Mouse (Mus musculus): ENCODE results near the gene Pp2d1.

The Pp2d1 gene

GRCm38 (mm10) chr17:53566161-53566918, 27.1 kb upstream of the Pp2d1 start, which contains the start of gene Kat2b:
Gene Kat2b (plus strand): TSS chr17:53566861.
- DNase-seq: peak; percentile 79 to 80

DNA sequence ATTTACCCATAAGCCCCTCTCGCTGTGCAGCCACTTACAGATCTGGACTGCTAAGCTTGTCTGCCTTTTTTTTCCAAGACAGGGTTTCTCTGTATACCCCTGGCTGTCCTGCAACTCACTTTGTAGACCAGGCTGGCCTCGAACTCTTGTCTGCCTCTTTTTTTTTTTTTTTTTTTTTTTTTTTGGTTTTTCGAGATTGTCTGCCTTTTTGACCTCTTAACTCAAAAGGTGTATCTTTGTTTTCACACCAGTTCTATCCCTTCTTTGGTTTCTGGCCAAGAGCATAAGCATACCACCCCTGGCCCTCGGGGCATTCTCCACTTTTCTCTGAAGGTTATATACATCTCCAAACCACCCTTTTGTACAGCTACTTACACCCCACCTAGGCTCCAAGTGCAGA, 25.6 kb upstream of the Pp2d1 start:
- DNase-seq: no peak

GRCm38 (mm10) chr17:53561458-53562029, 22.3 kb upstream of the Pp2d1 start:
- no peak for DNase-seq

GRCm38 (mm10) chr17:53559646-53560045, 20.4 kb upstream of the Pp2d1 start:
- no peak for DNase-seq

- DNase-seq: no peak
Observed at GRCm38 (mm10) chr17:53557443-53557842, 18.2 kb upstream of the Pp2d1 start.

DNA sequence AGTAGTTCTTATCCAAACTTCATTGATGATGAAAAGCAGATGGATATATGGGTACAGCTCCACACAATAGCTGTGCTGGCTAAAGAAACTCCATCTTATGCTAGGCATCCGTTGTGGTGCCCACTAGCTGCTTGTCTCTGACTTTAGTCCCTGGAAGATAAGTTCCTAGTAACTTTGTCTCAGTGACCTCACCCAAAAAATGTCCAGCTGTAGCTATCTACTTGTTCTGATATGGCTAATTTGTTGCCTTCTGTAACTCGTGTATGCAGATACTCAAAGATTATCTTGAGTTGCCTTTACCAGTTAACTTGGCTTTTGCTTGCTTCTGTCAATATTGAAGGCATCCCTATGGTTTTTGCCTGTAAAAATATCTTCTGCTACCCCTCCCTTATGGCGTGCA, 15.6 kb upstream of the Pp2d1 start:
- DNase-seq: no peak

- DNase-seq: peak in 1 of 2 experiments; percentile 26
Observed at GRCm38 (mm10) chr17:53554088-53554487, 14.8 kb upstream of the Pp2d1 start.

- DNase-seq: no peak
Observed at GRCm38 (mm10) chr17:53551306-53552299, 12.4 kb upstream of the Pp2d1 start.

DNA sequence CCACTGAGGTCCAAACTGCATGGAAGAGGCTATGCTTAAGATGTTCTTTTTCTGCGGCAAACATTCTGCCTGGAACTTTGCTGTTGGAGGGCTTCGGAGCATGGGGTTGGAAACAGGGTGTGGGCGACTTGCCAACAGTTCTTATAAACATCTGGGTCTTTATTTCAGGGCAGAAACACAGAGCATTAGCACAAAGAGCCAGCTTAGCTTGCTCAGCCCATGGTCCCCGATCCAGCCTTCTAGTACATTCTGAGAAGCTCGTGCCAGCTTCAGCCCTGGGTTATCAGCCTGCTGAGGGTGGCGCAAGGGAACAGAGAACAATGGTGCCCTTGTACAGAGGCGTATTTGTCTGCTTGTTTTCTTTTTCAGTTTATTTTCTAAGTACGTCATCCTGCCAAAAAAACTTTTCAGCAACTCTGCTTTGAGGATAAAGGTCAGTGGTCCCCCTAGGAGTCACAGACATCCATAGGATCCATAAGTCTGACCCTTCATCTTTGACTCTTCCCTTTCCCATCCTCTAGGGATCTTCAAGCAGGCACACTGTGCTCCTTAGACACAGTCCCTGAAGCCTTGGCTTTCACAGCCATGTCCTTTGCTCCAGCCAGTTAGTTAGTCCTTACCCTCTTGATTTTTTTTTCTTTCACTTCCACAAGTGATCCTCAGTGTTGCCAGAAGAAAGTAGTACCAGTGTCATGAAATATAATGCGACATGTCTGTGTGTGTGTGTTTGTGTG, 4.5 kb upstream of the Pp2d1 start:
- DNase-seq: peak; percentile 18 to 30

DNA sequence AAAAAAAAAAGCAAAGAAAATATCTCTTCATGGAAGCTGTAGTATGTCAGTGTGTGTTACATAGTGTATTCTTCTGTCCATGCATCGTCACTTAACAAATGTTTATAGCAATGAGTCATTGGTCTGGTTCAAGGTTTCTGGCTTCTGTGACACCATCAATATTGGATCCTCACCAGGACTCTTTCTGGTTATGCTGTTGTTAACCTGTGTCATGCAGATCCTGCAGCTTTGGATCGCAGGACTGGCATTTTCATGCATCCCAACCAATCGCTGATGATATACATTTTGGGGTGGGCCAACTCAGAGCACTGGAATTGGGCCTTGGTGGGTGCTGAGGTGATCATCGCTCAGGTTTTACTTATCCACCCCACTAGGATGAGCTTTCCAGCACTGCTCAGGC, 3.3 kb upstream of the Pp2d1 start:
- no peak for DNase-seq

GRCm38 (mm10) chr17:53532425-53532824, 6.8 kb downstream of the Pp2d1 start:
- peak in 1 of 2 experiments; percentile 10 for DNase-seq

DNA sequence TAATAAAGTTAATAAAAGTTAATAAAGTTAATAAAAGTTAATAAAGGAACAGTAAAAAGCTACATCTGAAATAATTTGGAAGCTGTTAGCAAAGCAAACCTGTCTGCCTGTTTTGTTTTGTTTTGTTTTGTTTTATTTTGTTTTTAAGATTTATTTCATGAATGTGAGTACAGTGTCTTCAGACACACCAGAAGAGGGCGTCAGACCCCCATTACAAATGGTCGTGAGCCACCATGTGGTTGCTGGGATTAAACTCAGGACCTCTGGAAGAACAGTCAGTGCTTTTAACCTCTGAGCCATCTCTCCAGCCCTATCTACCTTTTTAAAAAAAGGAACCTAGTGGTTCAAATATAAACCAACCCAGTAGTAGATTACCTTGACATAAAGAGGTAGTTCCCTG, 8.1 kb downstream of the Pp2d1 start:
- DNase-seq: peak; percentile 13

- DNase-seq: no peak
Observed at GRCm38 (mm10) chr17:53528034-53528433, 11.2 kb downstream of the Pp2d1 start.

DNA sequence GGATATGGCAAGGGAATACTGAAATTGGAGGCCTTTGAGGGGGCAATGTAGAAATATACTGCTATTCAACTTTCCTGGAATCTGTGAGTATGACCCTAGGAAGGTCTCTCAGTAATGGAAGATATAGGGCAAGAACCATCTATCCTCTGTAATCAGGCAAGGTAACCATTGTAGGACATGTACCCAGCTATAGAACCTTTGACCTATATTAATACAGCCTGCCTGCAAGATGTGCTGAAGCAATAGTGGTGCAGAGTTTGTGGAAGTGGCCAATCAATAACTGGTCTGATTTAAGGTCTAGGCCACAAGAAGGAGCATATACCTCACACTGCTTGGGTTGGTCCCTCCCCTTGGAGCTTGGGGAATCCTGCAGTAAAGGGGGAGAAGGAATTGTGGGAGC, 18.7 kb downstream of the Pp2d1 start:
- DNase-seq: no peak

DNA sequence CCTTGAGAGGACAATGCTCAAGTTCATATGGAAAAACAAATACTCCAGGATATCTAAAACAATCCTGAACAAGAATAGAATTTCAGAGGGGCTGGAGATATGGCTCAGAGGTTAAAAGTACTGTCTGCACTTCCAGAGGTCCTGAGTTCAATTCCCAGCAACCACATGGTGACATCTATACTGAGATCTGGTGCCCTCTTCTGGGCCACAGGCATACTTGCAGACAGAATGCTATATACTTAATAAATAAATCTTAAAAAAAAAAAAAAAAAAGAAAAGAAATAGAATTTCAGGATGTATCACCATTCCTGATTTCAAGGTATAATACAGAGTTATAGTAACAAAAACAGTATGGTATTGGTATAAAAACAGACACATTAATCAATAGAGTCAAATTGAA, 19.9 kb downstream of the Pp2d1 start:
- DNase-seq: no peak

DNA sequence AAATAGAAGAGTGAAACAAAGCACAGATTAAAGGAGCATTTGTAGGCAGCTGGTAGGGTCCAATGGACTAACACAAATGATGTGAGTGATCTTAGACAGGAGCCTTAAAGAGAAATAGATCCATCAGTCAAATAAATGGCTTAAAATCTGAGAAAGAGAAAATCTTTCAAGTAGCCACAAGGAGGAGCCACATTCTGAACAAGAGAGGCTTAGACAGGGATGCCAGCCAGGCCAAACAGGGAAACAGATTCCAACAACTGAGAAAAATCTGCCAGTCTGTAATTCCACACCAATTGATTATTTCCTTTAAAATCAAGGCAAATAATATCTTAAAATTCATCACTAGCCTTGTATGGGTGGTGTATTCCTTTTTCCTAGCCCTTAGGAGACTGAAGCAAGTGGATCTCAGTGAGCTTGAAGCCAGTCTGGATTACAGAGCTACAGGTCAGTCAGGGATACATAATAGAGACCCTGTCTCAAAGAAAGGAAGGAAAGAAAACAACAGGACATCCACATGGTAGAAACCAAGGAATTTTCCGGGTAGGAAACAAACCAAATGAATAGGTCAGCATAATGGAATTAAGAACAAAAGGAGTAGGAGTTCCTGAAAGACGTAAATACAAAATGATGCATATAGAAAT, 26.8 kb downstream of the Pp2d1 start:
- DNase-seq: peak; percentile 66 to 80

GRCm38 (mm10) chr17:53502966-53503365, 36.3 kb downstream of the Pp2d1 start:
- no peak for DNase-seq

- no peak for DNase-seq
Observed at GRCm38 (mm10) chr17:53489007-53489378, 50.3 kb downstream of the Pp2d1 start.

DNA sequence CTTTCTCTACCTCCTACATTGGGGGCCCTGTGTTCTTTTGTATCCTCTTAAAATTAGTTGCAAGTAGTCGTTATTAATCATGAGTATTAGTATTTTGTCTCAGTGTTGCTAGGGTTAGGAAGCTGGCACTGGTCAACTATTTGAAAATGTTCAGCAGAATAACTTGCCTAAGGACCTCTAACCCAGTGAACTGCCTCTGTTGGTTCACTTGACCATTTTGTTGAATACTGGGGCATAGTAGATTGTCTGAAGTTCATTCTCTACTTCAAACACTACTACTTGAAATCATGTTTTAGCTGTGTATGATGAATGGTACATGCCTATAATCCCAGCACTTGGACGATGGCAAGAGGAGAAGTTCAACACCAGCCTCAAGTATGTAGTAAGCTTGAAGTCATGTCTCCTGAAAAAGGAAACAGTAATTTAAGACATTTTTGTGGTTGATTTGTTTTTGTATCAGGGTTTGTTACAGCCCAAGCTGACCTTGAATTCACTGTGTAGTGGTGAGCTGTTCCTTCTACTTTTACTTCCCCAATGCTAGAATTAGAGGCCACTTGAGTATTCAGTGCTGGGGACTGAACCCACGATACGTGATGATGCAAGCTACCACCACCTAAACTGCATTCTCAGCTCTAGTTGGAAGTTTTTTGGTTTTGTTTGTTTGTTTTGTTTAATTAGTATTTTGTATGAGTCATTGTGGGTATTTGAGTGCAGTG, 50.8 kb downstream of the Pp2d1 start:
- no peak for DNase-seq

DNA sequence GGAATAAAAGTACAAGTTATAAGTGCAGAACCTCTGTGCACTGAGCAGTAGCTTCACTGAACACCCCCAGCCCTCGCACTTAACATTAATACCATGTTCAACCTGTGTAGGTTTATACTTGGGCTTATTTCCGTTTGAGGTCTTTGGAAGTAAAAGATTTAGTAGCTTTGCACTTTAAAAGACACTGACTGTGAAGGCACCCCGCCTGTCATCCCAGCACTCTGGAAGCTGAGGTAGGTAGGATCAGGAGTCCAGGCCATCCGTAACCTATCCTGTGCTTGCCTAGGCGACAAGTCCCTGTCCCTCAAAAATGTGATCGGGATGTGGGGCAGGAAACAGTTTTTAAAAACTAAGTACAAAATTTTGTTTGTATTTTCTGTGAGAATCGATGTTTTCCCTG, 58.8 kb downstream of the Pp2d1 start:
- DNase-seq: no peak

DNA sequence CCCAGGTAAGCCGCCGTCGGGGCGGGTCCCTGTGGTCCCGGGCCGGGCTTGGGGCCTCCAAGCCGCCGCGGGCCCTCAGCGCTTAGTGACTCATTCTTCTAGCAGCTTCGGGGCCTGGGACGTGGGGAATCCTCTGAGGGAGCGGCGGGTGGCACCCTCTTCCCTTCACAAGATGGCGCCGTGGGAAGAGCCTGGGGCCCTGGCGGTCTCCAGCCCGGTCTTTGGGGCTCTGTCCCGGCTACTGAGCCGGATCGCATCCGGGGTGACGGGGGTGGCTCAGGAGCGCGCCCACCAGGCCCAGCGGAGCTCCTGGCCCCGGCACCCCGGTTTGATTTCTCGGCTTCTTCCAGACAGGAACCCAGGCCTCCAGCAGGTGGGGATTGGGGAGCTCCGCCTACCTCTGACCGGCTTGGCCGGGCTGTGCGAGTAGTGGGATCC, 59.6 kb downstream of the Pp2d1 start:
- peak; percentile 62 to 65 for DNase-seq

Measured in cerebellum, postnatal 10 days (tissue).